Mouse (Mus musculus) C2C12 (cell line): ENCODE data around the gene Zfyve28.

Experiments used
- CTCF ChIP-seq: IDR thresholded peaks from one replicate; pipeline ENCODE4 v1.5.1; 2011; ENCODE audit not compliant: control insufficient read depth, insufficient read depth, insufficient read length
- MAX ChIP-seq: IDR thresholded peaks from one replicate; pipeline ENCODE4 v1.6.1; 2011; ENCODE audit warnings: mild to moderate bottlenecking, control low read depth
- USF1 ChIP-seq: IDR thresholded peaks from one replicate; pipeline ENCODE4 v1.6.1; 2011; ENCODE audit warnings: low read depth, mild to moderate bottlenecking, control low read depth, moderate library complexity

GRCm38 (mm10) chr5:34205788-34206187, 82.5 kb downstream of the Zfyve28 start:
- no peak for TF ChIP-seq CTCF
- TF ChIP-seq USF1, result no peak
- TF ChIP-seq MAX, result no peak
